Mouse (Mus musculus): ENCODE results near the gene Ing1. TPM values are rescaled to one million over a fixed set of nuclear protein-coding genes. Genes with fewer than 3 reads are reported as not detected.

Ing1 gene
- polyA plus RNA-seq, 1 experiment: 51.5 TPM

- no peak for TF ChIP-seq GATA1 (IDR thresholded peaks at IDR 0.05; ENCODE audit: low read length)
These were observed 46.8 kb downstream of the Ing1 start for GRCm38 (mm10) chr8:11602006-11602680.

- TF ChIP-seq GATA1 (IDR thresholded peaks at IDR 0.05; ENCODE audit: low read length): no peak
These were observed 53.5 kb downstream of the Ing1 start for GRCm38 (mm10) chr8:11608848-11609247.

Other genes starting within 250 kb of the Ing1 start
- not detected in 2 replicates for gene Col4a2, start 242.8 kb upstream of the Ing1 start, polyA plus RNA-seq (2012)
- gene Col4a1, start 242.7 kb upstream of the Ing1 start, polyA plus RNA-seq (2012): not detected in 2 replicates
- not detected in 2 replicates for gene Rab20, start 76.9 kb upstream of the Ing1 start, polyA plus RNA-seq (2012)
- 44.8 and 46.7 TPM in 2 replicates for gene Naxd, start 58.1 kb upstream of the Ing1 start, polyA plus RNA-seq (2012)
- gene Cars2, start 4.8 kb upstream of the Ing1 start, polyA plus RNA-seq (2012): 45.2 and 57.4 TPM in 2 replicates
- gene Ankrd10, start 80.2 kb downstream of the Ing1 start, polyA plus RNA-seq (2012): 78.1 and 80.2 TPM in 2 replicates
- gene 1700016D06Rik, start 145.5 kb downstream of the Ing1 start, polyA plus RNA-seq (2012): not detected in 2 replicates
- 16.0 and 21.9 TPM in 2 replicates for gene Arhgef7, start 172.2 kb downstream of the Ing1 start, polyA plus RNA-seq (2012)

Measured in G1E-ER4 (cell line).